Mouse (Mus musculus) intestine, embryonic 14.5 days (tissue): Measurements from ENCODE around the gene Snx29. TPM values are rescaled to one million over a fixed set of nuclear protein-coding genes. Genes with fewer than 3 reads are reported as not detected.

Source experiments
- ATAC-seq: fragments of 200-750 bp; cut with Nextera tagmentation; replicated peaks from 2 replicates; pipeline ENCODE4 v1.8.0; 2017; ENCODE audit warnings: low read depth, moderate number of reproducible peaks, moderate TSS enrichment, moderate library complexity; ENCODE audit not compliant: low FRiP score, low TSS enrichment
- DNase-seq: peaks from one replicate; pipeline ENCODE4 v3.0.0-alpha.2; 2018; ENCODE audit warnings: low spot score
- H3K27ac ChIP-seq: fragments of 300-500 bp; sonication (generic); 2 replicates; pipeline ENCODE4 v1.5.1; 2014; ENCODE audit warnings: low read depth, mild to moderate bottlenecking, control low read depth
- H3K27me3 ChIP-seq: fragments of 300-500 bp; sonication (generic); replicated peaks from 2 replicates; pipeline ENCODE4 v1.6.1; 2014; ENCODE audit warnings: low read length, control low read depth; ENCODE audit not compliant: control insufficient read depth, insufficient read depth
- H3K36me3 ChIP-seq: fragments of 300-500 bp; sonication (generic); 2 replicates; pipeline ENCODE4 v1.6.1; 2014; ENCODE audit warnings: low read length, control low read depth; ENCODE audit not compliant: control insufficient read depth, insufficient read depth
- H3K4me1 ChIP-seq: fragments of 300-500 bp; sonication (generic); replicated peaks from 2 replicates; pipeline ENCODE4 v1.6.1; 2014; ENCODE audit warnings: low read length, control low read depth, mixed read lengths; ENCODE audit not compliant: control insufficient read depth, insufficient read depth
- H3K4me2 ChIP-seq: fragments of 300-500 bp; sonication (generic); 2 replicates; pipeline ENCODE4 v1.6.1; 2014; ENCODE audit warnings: low read length
- H3K4me3 ChIP-seq: fragments of 300-500 bp; sonication (generic); 2 replicates; pipeline ENCODE4 v1.5.1; 2014; ENCODE audit warnings: low read depth, low read length, control low read depth, mixed read lengths
- H3K9ac ChIP-seq: fragments of 300-500 bp; sonication (generic); 2 replicates; pipeline ENCODE4 v1.6.1; 2014; ENCODE audit warnings: mild to moderate bottlenecking, low read length
- H3K9me3 ChIP-seq: fragments of 300-500 bp; sonication (generic); 2 replicates; pipeline ENCODE4 v1.6.1; 2016; ENCODE audit warnings: low read length, control low read depth; ENCODE audit not compliant: control insufficient read depth
- WGBS: fragments of 180-500 bp; shearing (Covaris S2); extraction: QIAGEN DNeasy Blood & Tissue Kit; methylation state at CpG from one replicate; pipeline ENCODE4 v1.1.7; 2014; 5-methylcytosine and 5-hydroxymethylcytosine counted together
- polyA plus RNA-seq: library from polyadenylated mRNA; unstranded; fragments of >200 nt; fragmentation: Nextera tagmentation; extraction: Ambion mirVana; gene quantifications from 2 replicates; pipeline ENCODE4 v1.2.1, GENCODE M21; 2014

The Snx29 gene
- polyA plus RNA-seq, 1 experiment from 2014 or later, result 6.3 TPM

DNA sequence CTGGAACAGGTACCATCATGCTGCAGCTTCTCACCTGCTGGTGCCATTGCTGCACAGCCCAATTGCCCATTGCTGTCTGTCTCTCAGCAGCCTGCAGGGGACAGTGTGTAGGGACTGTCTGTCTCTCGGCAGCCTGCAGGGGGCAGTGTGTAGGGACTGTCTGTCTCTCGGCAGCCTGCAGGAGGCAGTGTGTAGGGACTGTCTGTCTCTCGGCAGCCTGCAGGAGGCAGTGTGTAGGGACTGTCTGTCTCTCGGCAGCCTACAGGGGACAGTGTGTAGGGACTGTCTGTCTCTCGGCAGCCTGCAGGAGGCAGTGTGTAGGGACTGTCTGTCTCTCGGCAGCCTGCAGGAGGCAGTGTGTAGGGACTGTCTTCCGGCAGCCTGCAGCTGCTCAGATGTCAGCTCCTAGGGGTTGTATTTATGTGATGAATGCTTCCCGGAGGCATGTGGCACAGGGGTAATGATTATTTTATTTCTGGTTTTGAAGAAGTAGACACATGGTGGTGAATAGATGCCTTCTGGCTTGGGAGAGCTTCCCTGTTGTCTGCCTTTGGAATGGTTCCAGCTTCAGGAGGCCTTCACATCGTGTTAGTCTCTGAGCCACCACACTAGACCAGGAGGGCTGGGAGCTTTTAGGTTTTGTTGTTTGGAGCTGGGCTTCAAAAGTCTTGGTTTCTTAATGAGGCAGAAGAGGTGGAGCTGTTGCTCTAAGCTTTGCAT is 347.7 kb downstream of the Snx29 start:
- Histone ChIP-seq H3K4me1 (no peaks in the 10 kb centered on the region), H3K9ac (no peak overlapping the region), H3K27me3 (no peaks in the 10 kb centered on the region), H3K36me3 (no peaks in the 10 kb centered on the region), H3K4me3 (no peak overlapping the region), H3K9me3 (no peaks in the 10 kb centered on the region), H3K4me2 (no peak overlapping the region), H3K27ac (no peak overlapping the region)
- WGBS, result 76% methylated on average over 9 of the region's 9 CpGs
- no peak for ATAC-seq
- no peak for DNase-seq

DNA sequence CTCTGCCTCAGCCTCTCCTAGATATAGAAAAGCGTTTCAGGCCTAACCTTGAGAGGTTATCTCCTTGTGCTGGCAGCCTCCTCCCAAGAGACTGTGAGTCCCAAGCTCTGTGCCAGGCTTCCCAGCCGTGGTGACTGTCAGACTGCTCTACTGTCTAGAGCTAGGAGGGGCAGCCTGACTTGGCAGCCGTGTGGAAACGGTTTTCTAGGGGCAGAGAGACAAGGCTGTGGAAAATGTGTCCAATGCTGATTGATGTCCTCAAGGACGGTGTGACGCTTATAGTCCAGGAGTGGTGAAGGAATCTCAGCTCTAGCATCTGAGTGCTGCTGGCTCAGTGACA is 348.2 kb downstream of the Snx29 start:
- 72% methylated on average over 6 of the region's 6 CpGs for WGBS
- no peak for ATAC-seq

DNA sequence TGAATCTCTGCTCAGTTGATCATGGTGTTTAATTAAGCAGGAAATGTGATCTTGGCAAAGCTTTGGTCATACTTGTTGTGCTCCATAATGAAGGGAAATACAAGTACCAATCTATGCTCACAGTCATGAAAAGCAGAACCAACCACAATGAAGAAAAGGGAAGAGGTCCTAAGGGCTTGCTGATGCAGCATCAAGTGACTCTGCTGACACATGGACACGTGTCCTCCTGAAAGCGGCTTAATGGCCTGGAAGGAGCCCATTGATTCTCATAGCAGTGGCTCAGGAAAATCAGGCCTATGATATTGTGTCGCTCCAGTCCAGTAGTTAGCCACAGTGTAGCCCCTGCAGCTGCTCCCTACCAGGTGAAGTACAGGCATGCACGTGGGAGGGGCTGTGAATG is 353.3 kb downstream of the Snx29 start:
- 69% methylated on average over 4 of the region's 4 CpGs for WGBS
- Histone ChIP-seq H3K4me3 (no peak overlapping the region), H3K4me1 (no peaks in the 10 kb centered on the region), H3K9me3 (no peaks in the 10 kb centered on the region), H3K27ac (no peak overlapping the region), H3K27me3 (no peaks in the 10 kb centered on the region), H3K4me2 (no peak overlapping the region), H3K36me3 (no peaks in the 10 kb centered on the region), H3K9ac (no peak overlapping the region)
- ATAC-seq, result no peak
- DNase-seq, result no peak

More for the DNA sequence above, 348.2 kb downstream of the Snx29 start:
- no peaks in the 10 kb centered on the region for H3K36me3 ChIP-seq
- H3K27ac ChIP-seq, result no peak overlapping the region
- no peaks in the 10 kb centered on the region for H3K27me3 ChIP-seq
- H3K4me2 ChIP-seq, result no peak overlapping the region
- no peaks in the 10 kb centered on the region for H3K9me3 ChIP-seq
- H3K4me1 ChIP-seq, result no peaks in the 10 kb centered on the region
- no peak overlapping the region for H3K4me3 ChIP-seq
- no peak for DNase-seq
- H3K9ac ChIP-seq, result no peak overlapping the region

DNA sequence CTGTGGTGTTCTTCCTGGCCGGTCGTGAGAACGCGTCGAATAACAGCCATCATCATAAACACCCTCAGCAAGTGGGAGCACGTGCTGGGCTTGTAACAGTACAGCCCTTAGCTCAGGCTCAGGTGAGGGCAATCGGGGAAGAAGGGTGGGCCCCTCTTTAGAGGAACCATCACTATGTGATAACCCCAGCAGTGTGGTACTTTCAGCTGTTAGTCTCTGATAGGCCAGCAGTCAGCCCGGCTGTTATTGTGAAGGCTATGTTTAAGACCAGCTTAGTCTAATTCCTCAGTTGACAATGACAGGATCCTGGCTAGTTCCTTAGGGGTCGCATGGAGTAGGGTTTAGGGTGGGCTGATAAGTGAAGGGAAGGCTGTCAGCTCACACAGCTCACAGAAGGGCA is 362.6 kb downstream of the Snx29 start:
- 88% methylated on average over 9 of the region's 9 CpGs for WGBS
- no peaks in the 10 kb centered on the region for H3K36me3 ChIP-seq
- DNase-seq (no peak), ATAC-seq (no peak)
- no peak overlapping the region for H3K9ac ChIP-seq
- H3K9me3 ChIP-seq, result no peaks in the 10 kb centered on the region
- no peak overlapping the region for H3K4me2 ChIP-seq
- no peaks in the 10 kb centered on the region for H3K4me1 ChIP-seq
- no peak overlapping the region for H3K27ac ChIP-seq
- no peaks in the 10 kb centered on the region for H3K27me3 ChIP-seq
- no peak overlapping the region for H3K4me3 ChIP-seq

DNA sequence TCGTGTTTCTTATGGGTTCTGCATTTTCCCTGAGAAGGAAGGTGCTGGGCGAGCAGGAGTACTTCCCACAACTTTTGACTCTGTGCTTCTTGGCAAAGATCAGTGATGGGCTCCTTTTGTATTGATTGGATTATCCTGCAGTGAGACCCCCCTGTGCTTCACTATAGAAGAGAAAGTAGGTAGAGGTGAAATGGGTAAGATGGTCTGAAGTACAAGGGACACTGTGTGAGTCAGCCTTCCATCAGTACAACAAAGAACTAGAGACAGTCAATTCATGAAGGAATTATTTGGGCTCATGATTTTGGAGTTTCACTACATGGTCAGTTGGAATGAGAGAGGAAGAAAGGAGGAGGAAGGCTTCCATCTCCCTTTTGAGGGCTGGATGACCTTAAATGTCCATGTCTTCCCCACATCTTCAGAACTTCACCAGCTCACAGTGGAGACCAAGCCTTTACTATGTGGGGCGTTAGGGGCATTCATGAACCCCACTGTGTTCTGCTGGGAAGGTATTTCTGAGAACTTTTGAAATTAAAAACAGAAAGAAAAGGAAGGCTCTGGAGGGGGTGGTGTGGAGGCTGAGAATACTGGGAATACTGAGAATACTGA is 363.1 kb downstream of the Snx29 start:
- ATAC-seq (no peak), DNase-seq (no peak)
- WGBS, result 81% methylated on average over 3 of the region's 3 CpGs
- Histone ChIP-seq H3K9me3 (no peaks in the 10 kb centered on the region), H3K27ac (no peak overlapping the region), H3K4me2 (no peak overlapping the region), H3K4me1 (no peaks in the 10 kb centered on the region), H3K36me3 (no peaks in the 10 kb centered on the region), H3K27me3 (no peaks in the 10 kb centered on the region), H3K9ac (no peak overlapping the region), H3K4me3 (no peak overlapping the region)

DNA sequence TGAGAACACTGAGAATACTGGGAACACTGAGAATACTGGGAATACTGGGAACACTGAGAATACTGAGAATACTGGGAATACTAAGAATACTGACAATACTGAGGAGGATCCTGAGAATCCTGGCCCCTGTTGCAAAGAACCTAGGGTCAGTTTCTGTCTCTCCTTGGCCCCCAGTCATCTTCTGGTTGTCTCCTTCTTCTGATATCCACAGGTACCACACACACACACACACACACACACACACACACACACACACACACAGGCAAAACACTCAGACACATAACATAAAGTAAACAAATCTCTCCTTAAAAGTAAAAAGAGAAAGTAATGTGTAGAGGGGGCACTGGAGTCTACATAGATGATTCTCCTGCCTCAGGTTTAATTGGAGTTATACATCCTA is 365.1 kb downstream of the Snx29 start:
- H3K4me3 ChIP-seq, result no peak overlapping the region
- H3K27ac ChIP-seq, result no peak overlapping the region
- no peak for ATAC-seq
- no peak overlapping the region for H3K4me2 ChIP-seq
- no peaks in the 10 kb centered on the region for H3K27me3 ChIP-seq
- H3K4me1 ChIP-seq, result peaks cover 3% of the 10 kb centered on the region; the same call in 1 of the 2 replicates
- no peak overlapping the region for H3K9ac ChIP-seq
- H3K36me3 ChIP-seq, result no peaks in the 10 kb centered on the region
- no peaks in the 10 kb centered on the region for H3K9me3 ChIP-seq
- DNase-seq, result no peak

DNA sequence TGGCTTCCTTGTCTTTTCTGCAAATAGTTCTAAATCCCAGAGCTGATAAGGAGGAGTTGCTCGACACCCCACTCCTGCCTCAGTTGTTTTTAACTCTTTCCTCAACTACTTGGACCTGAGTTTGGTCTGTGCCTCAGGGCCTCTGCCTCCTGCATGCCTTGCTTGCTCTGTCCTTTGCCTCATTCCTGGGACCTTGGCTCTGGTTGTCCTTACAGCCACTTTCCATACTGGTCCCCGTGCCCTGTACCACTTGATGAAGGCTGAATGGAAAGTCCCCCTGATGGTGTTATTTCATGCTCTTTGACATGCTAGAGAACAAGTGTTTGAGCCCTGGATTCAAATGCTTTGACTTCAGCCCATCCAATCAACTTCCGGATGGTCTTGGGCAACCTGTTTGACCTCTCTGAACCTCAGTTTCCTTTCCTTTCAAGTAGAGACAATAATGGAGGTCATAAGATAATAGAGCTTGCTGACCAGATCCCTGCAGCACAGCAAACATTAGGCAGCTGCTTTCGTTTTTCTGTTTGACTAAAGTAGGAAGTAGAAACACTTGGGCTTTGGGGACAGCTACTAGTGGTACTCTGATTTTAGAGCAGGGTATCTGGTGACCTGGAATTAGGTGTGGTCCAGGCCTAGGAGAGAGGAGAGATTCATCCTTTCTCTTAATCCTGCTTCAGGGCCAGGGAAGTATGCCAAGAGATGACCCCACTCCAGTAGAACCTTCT is 365.7 kb downstream of the Snx29 start:
- WGBS, result 62% methylated on average over 4 of the region's 4 CpGs
- ATAC-seq (no peak), DNase-seq (no peak)
- Histone ChIP-seq H3K4me3 (no peak overlapping the region), H3K27me3 (no peaks in the 10 kb centered on the region), H3K9ac (no peak overlapping the region), H3K36me3 (no peaks in the 10 kb centered on the region), H3K27ac (no peak overlapping the region), H3K9me3 (no peaks in the 10 kb centered on the region), H3K4me1 (peaks cover 3% of the 10 kb centered on the region; the same call in 1 of the 2 replicates), H3K4me2 (no peak overlapping the region)

DNA sequence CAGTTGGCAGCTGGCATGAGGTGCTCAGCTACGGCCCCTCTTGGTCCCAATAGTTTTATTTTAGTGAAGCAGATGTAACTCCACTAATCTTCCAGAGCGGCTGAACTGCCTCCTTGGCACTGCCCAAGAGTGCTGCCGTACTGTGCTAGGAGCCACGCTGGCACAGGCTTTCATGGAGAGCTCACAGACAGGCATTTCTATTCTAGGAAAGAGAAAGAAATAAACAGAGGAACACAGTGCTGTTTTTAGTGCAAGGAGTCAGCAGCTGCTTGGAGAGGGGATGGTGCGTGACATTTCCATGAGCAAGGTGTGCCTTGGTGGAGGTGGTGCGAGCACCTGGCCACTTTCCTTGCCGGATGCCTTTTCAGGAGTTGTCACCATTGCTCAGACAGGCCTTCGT is 367.4 kb downstream of the Snx29 start:
- H3K36me3 ChIP-seq, result no peaks in the 10 kb centered on the region
- H3K4me1 ChIP-seq, result peaks cover 3% of the 10 kb centered on the region; the same call in 1 of the 2 replicates
- WGBS, result 83% methylated on average over 8 of the region's 8 CpGs
- H3K9ac ChIP-seq, result no peak overlapping the region
- H3K4me3 ChIP-seq, result no peak overlapping the region
- no peak for ATAC-seq
- DNase-seq, result no peak
- H3K27me3 ChIP-seq, result no peaks in the 10 kb centered on the region
- H3K9me3 ChIP-seq, result no peaks in the 10 kb centered on the region
- H3K27ac ChIP-seq, result no peak overlapping the region
- H3K4me2 ChIP-seq, result no peak overlapping the region
